Mouse (Mus musculus) hindbrain, embryonic 14.5 days (tissue): ENCODE data around the gene Lrrfip1. TPM values are rescaled to one million over a fixed set of nuclear protein-coding genes. Genes with fewer than 3 reads are reported as not detected.
A peak's percentile ranks its signal among the peaks of the same experiment; 100 is the strongest.

Experiments used
- ATAC-seq: fragments of 200-750 bp; cut with Nextera tagmentation; 2 replicates; pipeline ENCODE4 v1.8.0; 2017; ENCODE audit warnings: moderate number of reproducible peaks, mild to moderate bottlenecking, moderate TSS enrichment, moderate library complexity; ENCODE audit not compliant: low FRiP score
- DNase-seq: peaks from one replicate; pipeline ENCODE4 v3.0.0-alpha.2; 2015; ENCODE audit warnings: low spot score
- H3K27ac ChIP-seq: fragments of 300-500 bp; sonication (generic); 2 replicates; pipeline ENCODE4 v1.5.1; 2014; ENCODE audit warnings: mild to moderate bottlenecking, moderate library complexity
- H3K27me3 ChIP-seq: fragments of 300-500 bp; sonication (generic); 2 replicates; pipeline ENCODE4 v1.6.1; 2014; ENCODE audit warnings: mild to moderate bottlenecking, low read length, mixed read lengths; ENCODE audit not compliant: control insufficient read depth, insufficient read depth
- H3K36me3 ChIP-seq: fragments of 300-500 bp; sonication (generic); replicated peaks from 2 replicates; pipeline ENCODE4 v1.6.1; 2014; ENCODE audit not compliant: control insufficient read depth, insufficient read depth
- H3K4me1 ChIP-seq: fragments of 300-500 bp; sonication (generic); replicated peaks from 2 replicates; pipeline ENCODE4 v1.6.1; 2014; ENCODE audit warnings: antibody characterized with exemption, low read length, mixed read lengths; ENCODE audit not compliant: control insufficient read depth, insufficient read depth
- H3K4me2 ChIP-seq: fragments of 300-500 bp; sonication (generic); replicated peaks from 2 replicates; pipeline ENCODE4 v1.6.1; 2014; ENCODE audit warnings: mild to moderate bottlenecking, moderate library complexity
- H3K4me3 ChIP-seq: fragments of 300-500 bp; sonication (generic); replicated peaks from 2 replicates; pipeline ENCODE4 v1.5.1; 2014; ENCODE audit warnings: mild to moderate bottlenecking, low read length
- H3K9ac ChIP-seq: fragments of 300-500 bp; sonication (generic); 2 replicates; pipeline ENCODE4 v1.6.1; 2014
- H3K9me3 ChIP-seq: fragments of 300-500 bp; sonication (generic); 2 replicates; pipeline ENCODE4 v1.6.1; 2016; ENCODE audit warnings: low read length; ENCODE audit not compliant: control insufficient read depth
- WGBS: fragments of 180-500 bp; shearing (Covaris S2); extraction: QIAGEN DNeasy Blood & Tissue Kit; methylation state at CpG from one replicate; pipeline ENCODE4 v1.1.7; 2014; 5-methylcytosine and 5-hydroxymethylcytosine counted together
- polyA plus RNA-seq: library from polyadenylated mRNA; unstranded; fragments of >200 nt; fragmentation: Nextera tagmentation; extraction: Ambion mirVana; gene quantifications from 2 replicates; pipeline ENCODE4 v1.2.1, GENCODE M21; 2014

The Lrrfip1 gene
- polyA plus RNA-seq, 1 experiment from 2014 or later = 39.5 TPM

DNA sequence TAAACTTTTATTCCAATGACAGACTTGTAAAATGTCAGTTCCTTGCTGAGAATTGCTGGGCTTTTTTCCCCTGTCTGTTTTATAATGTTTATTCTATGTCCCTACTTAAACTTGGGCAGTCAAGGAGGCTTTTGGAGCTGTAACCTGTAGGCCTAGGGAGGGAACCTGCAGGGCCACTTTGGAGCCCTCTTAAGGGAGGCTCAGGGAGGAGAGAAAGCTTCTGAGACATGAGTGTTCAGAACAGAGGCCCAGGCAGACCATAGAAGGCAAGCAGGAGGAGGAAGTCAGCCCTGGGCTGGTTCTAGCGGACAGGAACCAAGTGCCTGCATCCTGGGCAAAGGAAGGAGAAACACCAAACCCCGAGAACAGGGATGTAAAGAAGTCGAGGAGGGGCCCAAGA is 56.3 kb downstream of the Lrrfip1 start:
- Histone ChIP-seq H3K36me3 (no peaks in the 10 kb centered on the region), H3K9me3 (no peaks in the 10 kb centered on the region), H3K4me1 (peaks cover 13% of the 10 kb centered on the region), H3K4me2 (no peak overlapping the region), H3K27ac (no peak overlapping the region), H3K9ac (no peak overlapping the region), H3K4me3 (no peak overlapping the region), H3K27me3 (peaks cover 9% of the 10 kb centered on the region; the same call in 1 of the 2 replicates)
- 66% methylated on average over 3 of the region's 3 CpGs for WGBS
- DNase-seq (no peak), ATAC-seq (no peak)

DNA sequence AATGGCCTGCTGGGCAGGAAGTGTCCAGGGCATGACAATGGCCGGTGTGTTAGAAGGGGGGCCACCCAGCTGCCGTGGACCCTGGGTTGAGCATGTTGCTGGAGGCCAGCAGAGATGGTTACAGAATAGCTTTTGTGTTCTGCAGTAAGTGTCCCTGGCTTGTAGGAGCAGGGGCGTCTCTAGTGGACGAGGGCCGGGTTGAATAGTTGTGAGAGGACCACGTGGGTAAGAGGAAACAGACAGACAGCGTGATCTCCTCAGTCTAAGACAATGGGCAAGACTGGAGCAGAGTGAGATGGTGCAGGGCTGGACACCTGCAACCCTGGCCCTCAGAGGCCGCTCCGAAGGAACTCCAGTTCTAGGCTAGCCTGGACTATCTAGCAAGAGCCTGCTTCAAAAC is 57.2 kb downstream of the Lrrfip1 start:
- Histone ChIP-seq H3K27ac (no peak overlapping the region), H3K27me3 (peaks cover 9% of the 10 kb centered on the region; the same call in 1 of the 2 replicates), H3K36me3 (no peaks in the 10 kb centered on the region), H3K9ac (no peak overlapping the region), H3K4me2 (no peak overlapping the region), H3K9me3 (no peaks in the 10 kb centered on the region), H3K4me3 (no peak overlapping the region), H3K4me1 (peaks cover 13% of the 10 kb centered on the region)
- 58% methylated on average over 9 of the region's 9 CpGs for WGBS
- DNase-seq (no peak), ATAC-seq (no peak)

DNA sequence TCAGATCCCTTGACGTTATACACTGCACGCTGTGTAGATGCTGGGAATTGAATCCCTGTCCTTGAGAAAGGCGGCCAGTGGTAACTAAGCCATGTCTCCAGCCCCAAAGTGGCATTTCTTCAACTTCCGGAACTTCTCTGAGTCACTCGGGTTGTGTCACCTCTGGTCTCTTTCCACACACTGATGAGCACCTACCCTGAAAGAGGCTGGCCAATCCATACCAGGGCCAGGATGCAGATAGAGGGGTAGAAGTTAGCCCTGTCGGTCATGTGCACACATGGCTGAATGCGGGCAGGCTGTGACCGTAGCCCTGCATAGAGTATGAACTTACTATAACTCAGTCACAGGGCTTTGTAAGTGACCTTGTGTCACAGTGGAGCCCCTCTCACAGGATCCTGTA is 57.9 kb downstream of the Lrrfip1 start:
- Histone ChIP-seq H3K9me3 (no peaks in the 10 kb centered on the region), H3K27ac (no peak overlapping the region), H3K36me3 (no peaks in the 10 kb centered on the region), H3K27me3 (peaks cover 9% of the 10 kb centered on the region; the same call in 1 of the 2 replicates), H3K9ac (no peak overlapping the region), H3K4me1 (peaks cover 13% of the 10 kb centered on the region), H3K4me3 (no peak overlapping the region), H3K4me2 (no peak overlapping the region)
- DNase-seq (no peak), ATAC-seq (no peak)
- WGBS = 90% methylated on average over 8 of the region's 8 CpGs

DNA sequence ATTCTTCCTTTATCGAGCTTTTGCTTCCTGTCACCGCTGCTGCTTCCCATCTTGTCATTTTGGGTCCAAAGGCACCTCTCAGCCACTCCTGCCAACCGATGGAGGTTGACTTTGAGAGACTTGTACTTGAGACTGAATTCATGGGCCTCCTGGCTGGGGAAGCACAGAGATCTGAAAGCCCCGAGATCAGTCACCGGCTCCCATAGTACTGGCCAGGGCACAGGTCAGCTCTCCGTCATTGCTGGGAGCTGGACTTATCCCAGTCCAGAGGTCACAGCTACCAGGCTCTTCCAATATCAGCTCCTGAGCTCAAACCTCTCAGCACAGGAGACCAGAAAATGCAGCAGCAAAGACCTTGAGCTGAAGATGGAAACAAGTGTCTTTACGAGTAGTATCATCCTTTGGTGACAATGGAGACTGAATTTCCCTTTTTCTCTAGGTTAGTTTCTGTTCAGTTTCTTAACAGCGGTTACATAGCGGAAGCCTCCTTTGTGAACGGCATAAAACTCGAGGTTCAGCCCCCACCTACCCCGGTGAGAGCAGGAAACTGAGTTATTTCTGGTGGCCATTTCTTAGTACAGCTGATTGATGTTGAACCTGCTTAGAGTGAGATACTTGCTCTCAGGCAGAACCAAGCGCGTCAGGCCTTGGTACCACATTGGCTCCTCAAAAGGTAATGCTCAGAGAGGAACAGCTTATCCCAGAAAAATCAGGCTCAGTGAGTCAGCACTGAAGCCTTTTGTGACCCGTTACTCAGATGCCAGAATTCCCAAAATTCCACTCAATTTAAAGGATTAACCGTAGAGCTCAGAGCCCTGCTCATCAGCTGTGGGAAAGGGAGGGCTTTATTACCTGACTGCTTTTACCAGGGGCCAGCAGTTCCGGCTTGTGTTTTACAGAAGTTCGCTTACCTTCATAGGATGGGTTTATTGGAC is 59.0 kb downstream of the Lrrfip1 start:
- H3K9me3 ChIP-seq = no peaks in the 10 kb centered on the region
- no peak overlapping the region for H3K27ac ChIP-seq
- WGBS = 80% methylated on average over 18 of the region's 18 CpGs
- H3K4me1 ChIP-seq = peaks cover 23% of the 10 kb centered on the region
- peaks cover 9% of the 10 kb centered on the region; the same call in 1 of the 2 replicates for H3K27me3 ChIP-seq
- DNase-seq (no peak), ATAC-seq (no peak)
- H3K36me3 ChIP-seq = no peaks in the 10 kb centered on the region
- H3K4me3 ChIP-seq = no peak overlapping the region
- H3K9ac ChIP-seq = no peak overlapping the region
- H3K4me2 ChIP-seq = no peak overlapping the region

DNA sequence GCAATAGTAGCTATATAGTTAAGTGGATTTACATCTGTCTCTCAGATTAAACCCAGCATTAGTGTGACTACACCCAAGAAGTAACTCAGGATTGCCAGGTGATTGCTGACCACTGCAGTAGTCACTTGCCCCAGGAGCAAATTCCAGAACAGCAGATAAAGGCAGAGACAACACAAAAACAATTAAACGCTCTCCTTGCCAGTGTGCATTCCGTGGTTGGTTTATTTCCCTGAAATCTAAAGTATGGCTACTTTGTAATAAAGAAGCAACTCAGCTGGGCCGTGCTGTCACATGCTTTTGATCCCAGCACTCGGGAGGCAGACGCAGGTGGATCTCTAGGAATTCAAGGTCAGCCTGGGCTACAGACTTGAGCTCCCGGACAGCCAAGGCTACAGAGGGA is 59.7 kb downstream of the Lrrfip1 start:
- no peaks in the 10 kb centered on the region for H3K9me3 ChIP-seq
- ATAC-seq (no peak), DNase-seq (no peak)
- no peak overlapping the region for H3K9ac ChIP-seq
- H3K4me2 ChIP-seq = no peak overlapping the region
- peaks cover 18% of the 10 kb centered on the region for H3K4me1 ChIP-seq
- H3K36me3 ChIP-seq = no peaks in the 10 kb centered on the region
- no peak overlapping the region for H3K27ac ChIP-seq
- peaks cover 8% of the 10 kb centered on the region; the same call in 1 of the 2 replicates for H3K27me3 ChIP-seq
- H3K4me3 ChIP-seq = no peak overlapping the region
- WGBS = 82% methylated on average over 6 of the region's 6 CpGs

DNA sequence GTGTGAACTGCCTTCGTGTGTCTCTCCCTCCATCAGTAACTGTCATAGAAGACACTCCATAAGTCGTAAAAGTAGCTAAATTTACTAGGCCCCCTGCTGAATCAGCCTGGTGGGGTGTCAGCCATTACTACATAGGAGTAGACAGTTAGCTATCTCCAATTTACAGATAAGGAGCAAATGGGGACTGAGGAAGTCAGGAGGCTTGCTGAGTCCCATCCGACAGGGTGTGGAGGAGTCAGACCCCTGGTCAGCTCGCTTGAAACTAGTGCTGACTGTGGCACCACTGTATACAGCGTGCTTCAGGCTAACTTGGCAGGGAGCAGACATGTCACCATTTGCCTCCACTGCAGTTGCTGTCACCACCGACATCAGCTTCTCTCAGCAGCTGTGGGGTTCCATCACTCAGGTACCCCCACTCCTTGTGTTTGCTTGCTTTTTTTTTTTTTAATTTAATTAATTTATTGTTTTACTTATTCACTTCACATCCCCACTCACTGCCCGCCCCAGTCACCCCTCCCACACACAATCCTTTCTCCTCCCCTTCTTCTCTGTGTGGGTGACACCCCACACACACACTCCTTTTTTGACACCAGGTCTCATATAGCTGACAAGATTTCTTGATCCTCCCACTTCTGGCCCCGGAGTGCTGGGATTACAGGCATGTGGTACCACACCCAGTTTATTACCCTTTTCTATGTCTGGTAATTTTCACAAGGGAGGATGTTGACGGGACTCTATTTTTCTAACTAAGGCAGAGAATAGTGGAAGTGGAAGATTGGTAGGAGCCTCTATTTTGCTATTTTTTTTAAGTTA is 61.5 kb downstream of the Lrrfip1 start:
- Histone ChIP-seq H3K27ac (no peak overlapping the region), H3K4me2 (no peak overlapping the region), H3K27me3 (no peaks in the 10 kb centered on the region), H3K4me1 (peaks cover 13% of the 10 kb centered on the region), H3K9ac (no peak overlapping the region), H3K36me3 (no peaks in the 10 kb centered on the region), H3K4me3 (no peak overlapping the region), H3K9me3 (no peaks in the 10 kb centered on the region)
- DNase-seq (no peak), ATAC-seq (no peak)
- 79% methylated on average over 9 of the region's 9 CpGs for WGBS

DNA sequence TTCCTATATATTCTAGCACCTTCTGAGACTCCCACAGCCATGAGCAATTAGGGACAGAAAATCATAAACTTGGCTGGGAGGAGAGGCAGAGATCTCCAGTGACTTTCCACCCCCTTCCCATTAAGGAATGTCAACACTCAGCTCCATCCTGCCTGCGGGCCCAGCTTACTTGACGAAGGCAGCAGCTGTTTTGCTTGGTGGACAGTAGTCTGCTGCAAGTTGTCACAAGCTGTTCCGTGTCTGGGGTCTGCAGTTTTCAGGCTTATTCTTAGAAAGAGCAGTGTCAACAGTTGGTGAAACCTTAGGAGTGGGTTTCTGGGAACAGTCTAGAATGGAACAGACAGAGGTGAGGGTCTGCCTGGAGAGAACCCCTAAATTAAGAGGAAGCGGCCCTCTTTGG is 62.6 kb downstream of the Lrrfip1 start:
- no peak for ATAC-seq
- no peaks in the 10 kb centered on the region for H3K27me3 ChIP-seq
- H3K4me3 ChIP-seq = no peak overlapping the region
- H3K4me2 ChIP-seq = no peak overlapping the region
- no peaks in the 10 kb centered on the region for H3K9me3 ChIP-seq
- no peaks in the 10 kb centered on the region for H3K36me3 ChIP-seq
- peaks cover 13% of the 10 kb centered on the region for H3K4me1 ChIP-seq
- WGBS = 75% methylated on average over 4 of the region's 4 CpGs
- H3K9ac ChIP-seq = no peak overlapping the region
- DNase-seq = no peak
- no peak overlapping the region for H3K27ac ChIP-seq

DNA sequence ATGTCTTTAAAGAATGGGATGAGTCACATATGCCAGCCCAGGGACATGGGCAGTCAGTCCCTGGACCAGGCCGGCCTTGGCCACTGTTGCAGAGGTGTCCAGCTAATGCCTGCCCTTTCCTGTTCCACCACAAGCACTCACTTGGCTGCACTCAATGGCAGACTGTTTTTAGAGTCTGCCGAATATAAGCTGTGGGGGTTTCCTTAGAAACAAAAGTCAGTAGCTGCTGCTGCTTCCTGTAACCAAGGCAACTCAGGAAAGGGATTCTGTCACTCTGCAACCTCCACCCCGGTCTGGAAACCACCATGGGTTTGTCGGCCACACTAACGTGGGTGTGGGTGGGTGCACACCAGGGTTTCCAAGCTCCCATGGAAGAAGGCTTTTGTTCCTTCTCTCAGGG is 63.8 kb downstream of the Lrrfip1 start:
- 0 out of 2 replicates have a peak overlapping the region, but pooled peaks have one; percentile 32 for H3K27ac ChIP-seq
- DNase-seq = peak; percentile 39
- WGBS = 20% methylated on average over 5 of the region's 5 CpGs

DNA sequence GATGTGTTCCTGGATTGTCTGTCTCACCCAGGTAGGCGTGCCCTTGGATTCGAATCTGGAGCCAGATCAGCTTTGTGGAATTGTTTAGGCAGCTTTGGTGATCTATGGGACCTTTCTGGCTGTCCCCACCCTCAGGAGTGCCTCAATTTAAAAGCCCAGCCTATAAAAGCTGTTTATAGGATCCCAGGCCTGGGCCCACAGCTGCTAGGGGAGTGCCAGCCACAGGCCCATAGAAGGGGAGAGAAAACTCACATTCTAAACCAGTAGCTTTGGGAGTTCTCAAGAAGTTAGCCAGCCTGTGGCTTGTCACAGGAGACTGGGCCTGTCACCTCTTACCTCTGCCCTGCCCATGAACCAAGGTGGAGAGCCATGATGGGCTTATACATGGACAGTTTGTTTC is 65.5 kb downstream of the Lrrfip1 start:
- no peak overlapping the region for H3K27ac ChIP-seq
- 91% methylated on average over 2 of the region's 2 CpGs for WGBS
- H3K9me3 ChIP-seq = no peaks in the 10 kb centered on the region
- H3K4me3 ChIP-seq = no peak overlapping the region
- DNase-seq (no peak), ATAC-seq (no peak)
- no peak overlapping the region for H3K9ac ChIP-seq
- H3K4me2 ChIP-seq = no peak overlapping the region
- H3K27me3 ChIP-seq = no peaks in the 10 kb centered on the region
- H3K4me1 ChIP-seq = peaks cover 13% of the 10 kb centered on the region
- no peaks in the 10 kb centered on the region for H3K36me3 ChIP-seq

More for the DNA sequence above, 63.8 kb downstream of the Lrrfip1 start:
- H3K36me3 ChIP-seq = no peaks in the 10 kb centered on the region
- H3K27me3 ChIP-seq = no peaks in the 10 kb centered on the region
- peaks cover 13% of the 10 kb centered on the region for H3K4me1 ChIP-seq
- 0 out of 2 replicates have a peak, but pooled peaks have one; percentile 55 for ATAC-seq
- H3K9me3 ChIP-seq = no peaks in the 10 kb centered on the region
- H3K9ac ChIP-seq = no peak overlapping the region; the same call in 1 of the 2 replicates
- no peak overlapping the region for H3K4me2 ChIP-seq
- H3K4me3 ChIP-seq = no peak overlapping the region
